Mouse (Mus musculus) forebrain, embryonic 15.5 days (tissue): Measurements from ENCODE around the gene Ankrd53. TPM values are rescaled to one million over a fixed set of nuclear protein-coding genes. Genes with fewer than 3 reads are reported as not detected.
"Not testable (repeated sequence)": the region's sequence is repeated elsewhere in the genome, so short reads cannot be mapped to it uniquely, and the experiment has no call there.

Source experiments
- ATAC-seq: fragments of 200-750 bp; cut with Nextera tagmentation; replicated peaks from 2 replicates; pipeline ENCODE4 v1.8.0; 2017; ENCODE audit warnings: mild to moderate bottlenecking, moderate TSS enrichment, moderate library complexity
- H3K27ac ChIP-seq: fragments of 300-500 bp; sonication (generic); replicated peaks from 2 replicates; pipeline ENCODE4 v1.5.1; 2015; ENCODE audit warnings: mild to moderate bottlenecking, inconsistent platforms
- H3K27me3 ChIP-seq: fragments of 300-500 bp; sonication (generic); 2 replicates; pipeline ENCODE4 v1.6.1; 2015; ENCODE audit warnings: inconsistent platforms
- H3K36me3 ChIP-seq: fragments of 300-500 bp; sonication (generic); 2 replicates; pipeline ENCODE4 v1.6.1; 2015; ENCODE audit warnings: mild to moderate bottlenecking, inconsistent platforms
- H3K4me1 ChIP-seq: fragments of 300-500 bp; sonication (generic); 2 replicates; pipeline ENCODE4 v1.6.1; 2015; ENCODE audit warnings: inconsistent platforms
- H3K4me2 ChIP-seq: fragments of 300-500 bp; sonication (generic); replicated peaks from 2 replicates; pipeline ENCODE4 v1.6.1; 2015; ENCODE audit warnings: mild to moderate bottlenecking, inconsistent platforms
- H3K4me3 ChIP-seq: fragments of 300-500 bp; sonication (generic); 2 replicates; pipeline ENCODE4 v1.5.1; 2015; ENCODE audit warnings: mild to moderate bottlenecking, inconsistent platforms
- H3K9ac ChIP-seq: fragments of 300-500 bp; sonication (generic); replicated peaks from 2 replicates; pipeline ENCODE4 v1.6.1; 2015; ENCODE audit warnings: mild to moderate bottlenecking, inconsistent platforms
- H3K9me3 ChIP-seq: fragments of 300-500 bp; sonication (generic); 2 replicates; pipeline ENCODE4 v1.6.1; 2016; ENCODE audit warnings: inconsistent platforms
- WGBS: fragments of 180-500 bp; shearing (Covaris S2); methylation state at CpG from one replicate; pipeline ENCODE4 v1.1.7; 2015; ENCODE audit warnings: mixed read lengths; 5-methylcytosine and 5-hydroxymethylcytosine counted together
- polyA plus RNA-seq: library from polyadenylated mRNA; unstranded; fragments of >200 nt; fragmentation: Nextera tagmentation; extraction: Ambion mirVana; gene quantifications from 2 replicates; pipeline ENCODE4 v1.2.1, GENCODE M21; 2015

The Ankrd53 gene
- polyA plus RNA-seq, 1 experiment from 2014 or later = 0.19 TPM

DNA sequence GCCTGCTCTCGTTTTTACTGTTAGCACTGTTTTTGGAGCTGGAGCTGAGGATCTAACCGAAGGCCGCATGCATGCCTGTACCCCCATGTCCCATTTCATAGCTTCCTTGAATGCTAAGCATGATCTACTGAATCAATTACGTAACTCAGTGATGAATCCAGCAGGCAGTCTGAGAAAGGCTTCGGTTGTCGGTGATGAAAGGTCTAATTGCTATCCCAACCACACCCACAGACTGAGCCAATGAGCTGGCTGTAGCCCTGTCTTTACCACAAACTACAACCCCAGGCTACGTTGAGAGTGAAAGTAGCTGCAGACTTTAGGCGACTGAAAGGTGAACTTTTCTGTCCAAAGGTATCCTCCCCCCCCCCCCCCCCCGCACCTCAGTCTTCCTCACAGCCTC lies 11.7 kb downstream of the Ankrd53 start:
- Histone ChIP-seq H3K9me3 (no peaks in the 10 kb centered on the region), H3K36me3 (peaks cover 21% of the 10 kb centered on the region), H3K27ac (no peak overlapping the region), H3K4me3 (0 out of 2 replicates have a peak overlapping the region, but pooled peaks have one; percentile 59), H3K4me1 (peaks cover 24% of the 10 kb centered on the region), H3K4me2 (peak overlapping the region; percentile 76), H3K27me3 (no peaks in the 10 kb centered on the region), H3K9ac (peak overlapping the region; percentile 76; the same call in 1 of the 2 replicates)
- 57% methylated on average over 8 of the region's 9 CpGs for WGBS
- no peak for ATAC-seq

DNA sequence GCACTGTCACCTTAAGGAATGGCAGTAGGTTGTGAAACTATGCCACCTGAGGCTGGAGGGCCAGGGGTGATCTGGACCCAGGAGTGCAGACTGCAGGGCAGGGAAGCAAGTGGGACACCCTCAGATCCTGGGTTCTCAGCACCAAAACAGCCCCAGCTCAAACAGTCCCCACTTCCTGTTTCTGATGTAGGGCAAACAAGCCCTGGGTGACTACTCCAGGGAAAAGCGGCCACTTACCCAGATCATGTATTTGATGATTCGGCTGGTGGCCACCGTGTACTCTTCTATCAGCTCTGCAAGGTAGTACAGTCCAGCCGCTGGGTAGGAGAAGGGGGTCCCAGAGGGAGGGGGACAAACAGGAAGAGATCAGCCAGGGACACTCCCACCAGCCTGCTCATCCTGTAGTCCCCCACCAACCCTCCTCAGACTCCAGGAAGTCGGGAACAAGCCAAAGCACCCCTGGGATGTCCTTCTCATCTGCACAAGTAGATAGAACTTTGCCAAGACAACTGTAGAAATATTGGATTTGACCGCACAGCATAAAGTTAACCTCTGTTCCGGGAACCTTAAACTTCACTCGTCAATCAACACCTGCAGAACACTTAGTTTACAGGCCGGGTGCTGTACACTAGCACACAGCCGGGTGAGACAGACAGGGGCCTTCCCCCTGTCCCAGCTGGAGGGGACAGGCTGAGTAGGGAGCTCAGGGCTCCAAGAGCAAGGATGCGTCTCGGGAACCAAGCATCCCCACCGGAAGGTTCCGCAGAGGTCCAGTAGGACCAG lies 12.5 kb downstream of the Ankrd53 start:
- Histone ChIP-seq H3K4me3 (peak overlapping the region; percentile 59), H3K27ac (peak overlapping the region; percentile 84), H3K4me2 (peak overlapping the region; percentile 76), H3K27me3 (no peaks in the 10 kb centered on the region), H3K36me3 (peaks cover 13% of the 10 kb centered on the region), H3K9me3 (no peaks in the 10 kb centered on the region), H3K9ac (peak overlapping the region; percentile 76), H3K4me1 (peaks cover 24% of the 10 kb centered on the region)
- peak; percentile 52; the same call in 1 of the 2 replicates for ATAC-seq
- under 1% methylated on average over 14 of the region's 14 CpGs for WGBS

DNA sequence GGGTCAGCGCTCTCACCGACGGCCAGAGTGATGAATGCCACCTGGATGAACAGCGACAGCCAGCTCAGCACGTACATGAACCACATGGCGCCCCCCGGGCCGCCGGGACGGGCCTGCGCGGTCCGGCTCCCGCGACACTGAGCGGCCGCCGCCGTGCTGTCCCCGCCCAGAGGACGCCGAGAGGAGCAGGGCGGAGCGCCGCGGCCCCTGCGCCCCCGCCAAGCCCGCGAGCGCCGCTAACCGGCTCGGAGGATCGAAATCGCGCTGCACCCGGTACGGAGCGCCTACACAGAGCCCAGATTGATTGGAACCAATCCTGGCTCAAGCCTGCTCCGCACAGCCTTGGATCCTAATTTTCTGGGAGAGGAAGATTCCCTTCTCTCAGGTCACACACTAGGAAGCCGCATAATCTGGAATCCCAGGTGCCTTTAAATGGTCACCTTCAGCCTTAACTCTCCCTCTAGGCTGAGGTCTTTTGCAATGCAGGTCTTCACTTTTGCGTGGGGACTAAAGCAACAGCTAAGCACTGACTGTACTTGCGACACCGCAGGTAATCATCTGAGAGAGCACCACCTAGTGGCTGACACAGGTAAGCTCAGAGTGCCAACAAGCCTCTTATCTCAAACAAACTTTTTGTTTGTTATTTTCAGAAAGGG lies 13.3 kb downstream of the Ankrd53 start, which contains the start of gene Tex261:
TSS of gene Tex261 (minus strand) at position 176 of the 656 bp plus-strand sequence.
- WGBS = under 1% methylated on average over 44 of the region's 45 CpGs
- Histone ChIP-seq H3K9ac (peak within 1 kb of the TSS; percentile 76), H3K36me3 (peaks cover 12% of the 10 kb centered on the region), H3K27me3 (no peaks in the 10 kb centered on the region), H3K4me3 (peak within 1 kb of the TSS; percentile 59), H3K4me1 (peaks cover 24% of the 10 kb centered on the region), H3K4me2 (peak within 1 kb of the TSS; percentile 76), H3K27ac (peak within 1 kb of the TSS; percentile 84), H3K9me3 (no peaks in the 10 kb centered on the region)
- peak; percentile 98 for ATAC-seq

DNA sequence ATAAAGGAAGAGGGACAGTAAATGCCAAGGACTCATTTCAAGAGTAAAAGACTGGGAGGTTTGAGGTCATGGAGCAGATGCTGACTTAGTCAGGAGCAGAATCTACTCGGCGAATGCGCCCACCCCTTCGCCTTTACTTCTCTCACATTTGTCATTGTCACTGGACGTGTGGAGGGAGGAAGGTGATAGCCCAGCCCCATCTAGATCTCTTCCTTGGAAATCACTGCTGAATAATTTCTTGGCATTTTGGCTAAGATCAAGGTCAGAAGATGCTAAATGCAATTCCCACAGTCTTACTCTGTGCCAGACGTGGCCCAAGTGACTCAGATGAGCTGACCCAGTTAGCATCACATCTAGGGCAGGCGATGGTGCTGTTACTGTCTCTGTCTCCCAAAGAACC lies 15.9 kb downstream of the Ankrd53 start:
- 90% methylated on average over 7 of the region's 7 CpGs for WGBS

DNA sequence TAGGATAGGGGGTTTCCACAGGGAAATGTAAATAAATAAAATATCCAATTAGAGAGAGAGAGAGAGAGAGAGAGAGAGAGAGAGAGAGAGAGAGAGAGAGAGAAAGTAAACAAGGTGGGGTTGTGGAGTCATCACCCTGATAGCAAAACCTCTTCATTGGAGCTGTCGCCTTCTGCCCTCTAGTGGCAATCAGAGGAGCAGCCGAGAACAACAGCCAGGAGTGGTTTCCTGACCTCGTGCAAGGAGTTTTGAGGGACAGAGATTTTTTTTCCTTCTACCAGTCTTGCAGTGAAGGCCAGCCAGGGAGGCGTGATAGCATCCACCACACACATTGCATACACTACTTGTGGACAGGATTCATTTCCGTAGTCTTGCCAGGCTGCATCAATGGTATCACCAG lies 16.6 kb downstream of the Ankrd53 start:
- Histone ChIP-seq H3K4me1 (peaks cover 17% of the 10 kb centered on the region), H3K4me2 (no peak overlapping the region), H3K4me3 (no peak overlapping the region), H3K9me3 (no peaks in the 10 kb centered on the region), H3K27me3 (no peaks in the 10 kb centered on the region), H3K9ac (no peak overlapping the region), H3K27ac (no peak overlapping the region), H3K36me3 (no peaks in the 10 kb centered on the region)
- WGBS = 7% methylated on average over 5 of the region's 5 CpGs
- ATAC-seq = no peak

More for the DNA sequence above, 15.9 kb downstream of the Ankrd53 start:
- Histone ChIP-seq H3K4me2 (no peak overlapping the region), H3K36me3 (no peaks in the 10 kb centered on the region), H3K9ac (no peak overlapping the region), H3K9me3 (no peaks in the 10 kb centered on the region), H3K27ac (no peak overlapping the region), H3K4me1 (peaks cover 24% of the 10 kb centered on the region), H3K27me3 (no peaks in the 10 kb centered on the region), H3K4me3 (no peak overlapping the region)
- ATAC-seq = no peak

DNA sequence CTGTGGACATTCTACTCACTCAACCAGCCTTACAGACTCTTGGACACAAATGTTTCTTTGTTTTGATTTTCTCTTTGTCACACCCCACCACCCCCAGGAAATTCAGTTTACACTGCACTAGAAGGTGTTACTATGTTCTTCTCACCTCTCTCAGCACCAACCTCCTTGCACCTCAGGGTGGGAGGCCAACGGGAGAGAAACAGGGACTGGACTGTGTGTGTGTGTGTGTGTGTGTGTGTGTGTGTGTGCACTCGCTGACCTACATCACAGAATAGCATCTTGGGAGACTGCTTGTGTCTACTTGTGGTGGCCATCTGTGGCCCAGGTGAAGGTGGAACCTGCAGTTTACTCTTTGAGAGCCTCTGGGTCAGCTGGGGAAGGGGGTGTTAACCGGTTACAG lies 24.0 kb downstream of the Ankrd53 start:
- H3K9me3 ChIP-seq = no peaks in the 10 kb centered on the region
- no peak overlapping the region for H3K9ac ChIP-seq
- no peak for ATAC-seq
- no peaks in the 10 kb centered on the region for H3K27me3 ChIP-seq
- no peaks in the 10 kb centered on the region for H3K36me3 ChIP-seq
- no peak overlapping the region for H3K4me3 ChIP-seq
- 86% methylated on average over 3 of the region's 3 CpGs for WGBS
- no peak overlapping the region for H3K4me2 ChIP-seq
- no peaks in the 10 kb centered on the region for H3K4me1 ChIP-seq
- H3K27ac ChIP-seq = no peak overlapping the region

DNA sequence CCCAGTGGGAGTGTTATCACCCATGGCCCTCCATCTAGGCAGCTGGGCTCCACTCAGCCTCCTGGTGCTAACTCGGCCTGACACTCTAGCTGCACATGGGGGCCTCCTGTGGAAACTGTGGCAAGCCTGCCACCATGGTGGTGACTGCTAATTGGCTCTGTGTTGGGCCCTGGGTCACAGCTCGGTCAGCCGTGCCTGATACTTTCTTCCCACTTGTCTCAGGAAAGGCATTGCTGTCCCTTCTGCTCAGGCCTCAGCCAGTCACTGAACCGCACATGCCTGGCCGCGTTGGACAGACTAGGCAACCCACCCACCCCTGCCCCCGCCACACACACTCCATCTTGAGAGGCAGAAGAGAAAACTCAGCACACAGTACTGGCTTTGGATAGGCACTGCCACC lies 26.1 kb downstream of the Ankrd53 start:
- H3K27me3 ChIP-seq = no peaks in the 10 kb centered on the region
- H3K4me1 ChIP-seq = no peaks in the 10 kb centered on the region
- no peak overlapping the region for H3K4me3 ChIP-seq
- WGBS = 24% methylated on average over 7 of the region's 7 CpGs
- ATAC-seq = no peak
- H3K9me3 ChIP-seq = no peaks in the 10 kb centered on the region
- no peak overlapping the region for H3K27ac ChIP-seq
- no peak overlapping the region for H3K4me2 ChIP-seq
- H3K9ac ChIP-seq = no peak overlapping the region
- H3K36me3 ChIP-seq = no peaks in the 10 kb centered on the region

DNA sequence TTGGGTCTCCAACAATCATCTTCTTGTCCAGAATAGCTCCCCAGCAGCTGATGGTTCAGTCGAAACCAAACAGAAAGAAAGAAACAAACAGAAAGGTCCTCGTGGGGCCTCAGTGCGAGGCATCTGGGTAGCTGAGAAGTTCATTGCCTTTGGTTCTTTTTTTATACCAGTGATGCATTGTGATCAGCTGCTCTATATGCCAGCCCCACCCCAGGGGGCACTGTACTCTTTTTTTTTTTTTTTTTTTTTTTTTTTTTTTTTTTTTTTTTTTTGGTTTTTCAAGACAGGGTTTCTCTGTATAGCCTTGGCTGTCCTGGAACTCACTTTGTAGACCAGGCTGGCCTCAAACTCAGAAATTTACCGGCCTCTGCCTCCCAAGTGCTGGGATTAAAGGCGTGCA lies 28.1 kb downstream of the Ankrd53 start:
- not testable (repeated sequence) for ATAC-seq

DNA sequence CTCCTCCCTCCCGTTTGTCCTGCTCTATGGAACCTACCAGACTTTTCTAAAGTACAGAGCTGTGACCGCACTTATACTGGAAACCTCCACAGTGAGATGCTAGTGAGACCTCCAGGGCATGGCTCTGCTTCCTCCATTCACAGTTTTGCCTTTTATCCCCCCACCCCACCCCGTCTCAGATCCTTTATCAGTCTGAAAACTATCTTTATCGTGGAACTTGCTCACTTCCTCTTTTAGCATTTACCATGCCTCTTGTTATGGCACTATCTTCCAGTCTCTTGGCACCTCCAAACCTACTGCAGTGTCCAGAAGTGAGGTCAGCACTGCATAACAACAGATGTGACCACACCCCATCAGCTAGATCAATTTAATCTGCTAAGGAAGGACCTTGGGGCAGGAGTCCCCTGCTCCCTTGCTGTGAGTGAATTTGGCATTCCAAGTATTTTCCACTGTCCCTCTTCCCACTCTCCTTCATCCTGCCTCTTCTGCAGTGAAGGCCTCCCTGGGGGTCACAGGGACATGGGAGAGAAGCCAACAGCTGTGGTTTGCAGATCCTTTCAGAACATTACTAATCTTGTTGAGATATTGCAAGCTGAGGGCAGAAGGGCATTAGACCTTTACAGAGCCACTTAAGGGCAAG lies 28.9 kb downstream of the Ankrd53 start:
- no peak overlapping the region for H3K27ac ChIP-seq
- H3K9ac ChIP-seq = no peak overlapping the region
- H3K4me3 ChIP-seq = no peak overlapping the region
- no peak for ATAC-seq
- 74% methylated on average over 4 of the region's 4 CpGs for WGBS
- H3K4me1 ChIP-seq = peaks cover 9% of the 10 kb centered on the region
- H3K36me3 ChIP-seq = no peaks in the 10 kb centered on the region
- H3K27me3 ChIP-seq = no peaks in the 10 kb centered on the region
- H3K9me3 ChIP-seq = no peaks in the 10 kb centered on the region
- H3K4me2 ChIP-seq = no peak overlapping the region

More for the DNA sequence above, 28.1 kb downstream of the Ankrd53 start:
- H3K4me1 ChIP-seq, H3K27ac ChIP-seq, H3K36me3 ChIP-seq, H3K27me3 ChIP-seq, H3K9me3 ChIP-seq, H3K9ac ChIP-seq, H3K4me3 ChIP-seq, H3K4me2 ChIP-seq: not testable (repeated sequence)
- 84% methylated on average over 5 of the region's 5 CpGs for WGBS

DNA sequence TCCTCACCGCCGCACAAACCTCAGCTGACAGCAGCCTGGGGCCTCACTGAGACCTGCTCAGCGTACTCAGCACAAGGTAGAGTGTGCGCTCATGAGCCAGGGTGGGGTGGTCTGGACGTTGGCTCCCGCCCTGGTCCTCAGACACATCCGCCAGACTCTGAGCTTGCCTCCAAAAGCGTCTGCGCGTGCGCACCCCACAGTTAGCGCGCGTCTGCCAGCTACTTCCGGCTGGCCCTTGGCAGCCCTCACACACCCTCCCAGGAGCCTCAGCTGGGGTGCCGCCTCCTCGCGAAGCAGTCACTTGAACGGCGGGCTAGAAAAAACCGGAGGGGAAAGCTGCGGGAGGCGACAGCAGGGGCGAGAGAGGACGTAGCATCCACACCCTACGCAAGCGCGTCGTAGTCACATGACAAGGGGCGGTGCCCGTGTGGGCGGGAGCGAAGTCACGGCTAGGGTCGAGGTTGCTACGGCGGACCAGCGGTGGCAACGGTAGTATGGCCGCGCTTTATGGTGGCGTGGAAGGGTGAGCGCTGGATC lies 32.4 kb downstream of the Ankrd53 start, which contains the start of gene Nagk:
TSS of gene Nagk (plus strand) at position 223 of the 537 bp plus-strand sequence.
- WGBS = under 1% methylated on average over 42 of the region's 43 CpGs
- ATAC-seq = peak; percentile 94
- no peaks in the 10 kb centered on the region for H3K9me3 ChIP-seq
- H3K9ac ChIP-seq = peak within 1 kb of the TSS; percentile 87
- peaks cover 13% of the 10 kb centered on the region for H3K4me1 ChIP-seq
- H3K4me2 ChIP-seq = peak within 1 kb of the TSS; percentile 87
- peak within 1 kb of the TSS; percentile 98 for H3K27ac ChIP-seq
- no peaks in the 10 kb centered on the region for H3K27me3 ChIP-seq
- H3K4me3 ChIP-seq = peak within 1 kb of the TSS; percentile 91
- H3K36me3 ChIP-seq = peaks cover 10% of the 10 kb centered on the region; the same call in 1 of the 2 replicates

DNA sequence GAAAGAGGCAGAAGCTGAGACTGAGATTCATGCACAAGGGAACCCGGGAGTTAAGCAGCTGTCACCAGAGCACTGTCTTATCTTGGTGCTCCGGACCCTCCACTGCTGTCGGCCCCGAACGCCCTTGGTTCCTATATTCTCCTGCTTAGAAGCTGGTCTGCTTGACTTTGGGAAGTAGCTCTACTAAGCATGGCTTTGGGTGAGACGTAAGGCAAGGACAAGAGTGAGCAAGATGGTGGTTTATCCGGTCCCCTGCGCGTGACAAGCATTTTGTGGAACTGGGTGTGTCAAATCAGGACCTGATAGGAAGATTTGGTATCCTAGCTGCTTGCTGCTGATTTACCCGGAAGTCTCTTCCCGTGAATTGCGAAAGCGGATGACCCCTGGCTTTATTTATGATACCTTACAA lies 33.1 kb downstream of the Ankrd53 start:
- no peaks in the 10 kb centered on the region for H3K27me3 ChIP-seq
- no peaks in the 10 kb centered on the region for H3K9me3 ChIP-seq
- peak overlapping the region; percentile 91 for H3K4me3 ChIP-seq
- 9% methylated on average over 13 of the region's 13 CpGs for WGBS
- peak; percentile 43 for ATAC-seq
- H3K4me1 ChIP-seq = peaks cover 13% of the 10 kb centered on the region
- H3K36me3 ChIP-seq = peaks cover 13% of the 10 kb centered on the region
- peak overlapping the region; percentile 87 for H3K9ac ChIP-seq
- H3K4me2 ChIP-seq = peak overlapping the region; percentile 87
- peak overlapping the region; percentile 98 for H3K27ac ChIP-seq

DNA sequence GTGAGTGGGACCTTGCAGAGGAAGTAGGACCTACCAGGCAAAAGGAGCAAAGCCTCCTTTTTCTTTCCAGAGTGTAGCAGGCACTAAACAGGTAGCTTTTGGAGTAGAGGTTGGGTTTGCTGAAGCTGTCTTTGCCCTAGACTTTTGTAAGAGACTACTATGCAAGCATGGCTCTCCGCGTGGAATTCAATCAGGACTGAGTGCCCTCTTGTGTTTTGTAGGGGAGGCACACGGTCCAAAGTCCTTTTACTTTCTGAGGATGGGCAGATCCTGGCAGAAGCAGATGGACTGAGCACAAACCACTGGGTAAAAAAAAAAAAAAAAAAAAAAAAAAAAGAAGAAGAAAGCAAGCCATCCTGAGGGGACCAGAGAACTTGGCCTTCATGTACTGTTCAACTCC lies 34.2 kb downstream of the Ankrd53 start:
- 56% methylated on average over 3 of the region's 3 CpGs for WGBS

More for the DNA sequence above, 34.2 kb downstream of the Ankrd53 start:
- no peaks in the 10 kb centered on the region for H3K27me3 ChIP-seq
- H3K36me3 ChIP-seq = peaks cover 24% of the 10 kb centered on the region
- ATAC-seq = no peak
- peaks cover 13% of the 10 kb centered on the region for H3K4me1 ChIP-seq
- H3K4me3 ChIP-seq = no peak overlapping the region
- H3K9ac ChIP-seq = no peak overlapping the region
- H3K9me3 ChIP-seq = no peaks in the 10 kb centered on the region
- no peak overlapping the region for H3K4me2 ChIP-seq
- no peak overlapping the region for H3K27ac ChIP-seq
